Mouse (Mus musculus) 3134 (cell line): ENCODE measurements around the gene Kitl.

Experiments
- DNase-seq: peaks from one replicate; pipeline ENCODE4 v3.0.0-alpha.2; 2011; ENCODE audit warnings: low spot score; ENCODE audit not compliant: insufficient read length; ENCODE audit errors: extremely low read depth

Gene Kitl

GRCm38 (mm10) chr10:100111209-100111608 is 95.8 kb downstream of the Kitl start:
- DNase-seq: no peak

- DNase-seq: no peak
Measured at GRCm38 (mm10) chr10:100115570-100115969, 100.1 kb downstream of the Kitl start.

GRCm38 (mm10) chr10:100124452-100124851 is 109.0 kb downstream of the Kitl start:
- no peak for DNase-seq

- DNase-seq: no peak
Measured at GRCm38 (mm10) chr10:100127837-100128743, 112.7 kb downstream of the Kitl start.

GRCm38 (mm10) chr10:100131657-100132056 is 116.2 kb downstream of the Kitl start:
- no peak for DNase-seq

- DNase-seq: no peak
Measured at GRCm38 (mm10) chr10:100132304-100132703, 116.9 kb downstream of the Kitl start.

GRCm38 (mm10) chr10:100138552-100138951 is 123.1 kb downstream of the Kitl start:
- no peak for DNase-seq

GRCm38 (mm10) chr10:100148123-100148522 is 132.7 kb downstream of the Kitl start:
- DNase-seq: no peak
